Mouse (Mus musculus): ENCODE measurements at regions not wholly inside any gene's neighbourhood (a gene's known extent, or its start where the extent isn't known, plus 50 kb on each side); places are given as distances from the start of the nearest gene placed in this dataset.

DNA sequence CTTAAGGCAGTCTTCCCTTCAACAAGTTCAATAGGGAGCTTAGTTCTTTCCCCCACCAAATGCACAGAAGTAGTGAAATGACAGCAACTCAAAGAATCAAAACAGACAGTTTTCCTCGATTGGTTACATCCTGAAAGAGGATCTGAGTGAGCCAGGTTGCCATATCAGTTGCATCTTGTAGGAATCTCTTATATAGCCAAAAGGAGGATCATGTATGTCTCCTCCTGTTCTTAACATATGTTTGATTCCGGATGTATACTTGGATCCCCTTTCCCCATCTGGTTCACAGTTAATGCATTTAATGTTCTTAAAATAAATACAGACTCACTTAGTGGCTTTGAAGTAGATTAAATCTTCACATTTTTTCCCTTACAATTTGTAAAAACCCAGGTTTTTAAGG, 1224.0 kb upstream of the Flrt2 start:
- in situ Hi-C loops (cut with MboI, MseI) = no loop called here

DNA sequence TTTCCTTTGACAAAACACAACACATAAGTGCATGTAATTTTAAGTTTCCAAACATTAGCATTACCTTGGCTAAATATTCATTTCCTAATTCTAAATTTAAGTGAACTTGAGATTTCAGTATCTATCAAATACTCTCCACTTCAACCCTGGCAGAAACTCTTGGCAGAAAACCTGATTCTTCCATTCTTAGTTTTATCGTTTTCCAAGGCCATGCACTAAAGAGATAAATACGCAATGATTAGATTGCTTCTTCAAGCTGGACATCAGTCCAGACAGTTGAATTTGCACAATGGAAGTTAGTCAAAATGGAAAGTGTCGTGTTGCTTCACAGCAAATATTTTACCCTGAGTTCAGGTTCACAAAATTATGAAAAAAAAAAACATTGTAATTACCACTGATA, 1223.4 kb upstream of the Flrt2 start:
- in situ Hi-C loops (cut with MboI, MseI) = no loop called here

DNA sequence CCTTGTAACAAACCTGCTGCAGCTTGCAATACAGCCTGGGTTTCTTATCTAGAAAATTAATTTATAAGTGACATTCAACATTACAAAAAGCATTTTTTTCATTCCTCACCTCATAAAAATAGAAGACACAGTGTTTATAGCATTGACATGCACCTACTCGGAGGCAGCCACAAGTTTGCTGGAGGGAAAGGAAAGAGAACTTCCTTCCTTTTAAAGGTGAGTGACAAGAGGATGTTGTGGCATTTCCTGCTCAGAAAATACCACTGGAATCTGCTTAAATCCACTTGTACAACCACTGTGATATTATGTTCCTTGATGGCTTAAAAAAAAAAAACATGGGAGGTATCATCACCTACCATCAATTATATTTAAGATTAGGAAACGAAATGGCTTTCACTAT, 1222.2 kb upstream of the Flrt2 start:
- in situ Hi-C loops (cut with MboI, MseI) = no loop called here

DNA sequence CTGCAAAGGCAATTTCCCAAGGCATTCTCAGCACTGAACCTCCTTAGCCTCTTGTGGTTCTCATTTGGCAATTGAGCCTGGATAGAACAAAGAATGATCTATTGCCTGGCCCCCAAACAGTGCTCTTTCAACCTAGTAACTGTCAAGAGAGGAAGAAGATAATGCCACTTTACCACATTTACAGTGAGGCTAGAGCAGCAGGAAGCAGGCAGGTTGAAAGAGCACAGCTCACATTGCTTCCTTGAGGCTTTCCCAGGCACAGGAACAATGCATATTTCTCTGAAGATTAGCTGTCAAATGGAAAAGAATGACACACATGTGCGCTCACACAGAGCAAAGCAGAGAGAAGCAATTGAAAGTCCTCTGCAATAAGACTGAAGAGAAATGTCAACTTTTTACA, 1221.0 kb upstream of the Flrt2 start:
- in situ Hi-C loops (cut with MboI, MseI) = no loop called here

DNA sequence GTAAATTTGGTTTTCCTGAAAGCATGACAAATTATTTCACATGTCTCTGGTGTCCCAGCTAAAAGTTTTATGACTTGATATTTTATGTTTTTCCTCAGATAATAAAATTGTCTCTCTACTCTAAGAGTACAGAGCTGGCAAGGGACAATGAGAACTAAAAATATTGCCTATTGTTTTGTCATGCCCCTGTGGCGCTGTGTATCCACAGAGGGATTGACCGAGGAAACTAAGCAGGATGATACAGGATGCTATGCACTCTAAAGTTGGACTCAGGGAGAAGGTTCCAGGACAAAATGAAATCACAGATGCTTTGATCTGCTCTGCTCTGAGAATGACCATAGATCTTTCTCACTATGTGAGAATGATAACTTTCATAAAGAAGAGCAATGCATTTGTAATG, 1203.3 kb upstream of the Flrt2 start:
- in situ Hi-C loops (cut with MboI, MseI) = no loop called here

DNA sequence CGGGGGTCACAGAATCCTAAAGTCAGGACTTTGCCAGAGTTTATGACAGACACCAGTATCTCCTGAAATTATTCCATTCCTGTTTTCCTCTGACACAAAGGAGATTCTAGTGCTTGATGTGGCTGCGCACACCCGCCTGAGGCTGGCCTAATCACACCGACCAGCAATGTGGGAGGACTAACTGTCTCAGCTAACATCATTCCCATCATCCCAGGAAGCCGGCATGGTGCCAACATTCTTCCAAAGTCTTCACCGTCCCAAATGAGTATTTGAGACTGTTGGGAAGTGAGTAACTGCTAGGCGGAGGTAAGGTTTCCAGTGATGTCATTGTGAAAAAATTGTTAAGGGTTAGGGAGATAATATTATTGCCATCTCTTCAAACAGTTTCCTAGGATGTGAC, 1183.9 kb upstream of the Flrt2 start:
- in situ Hi-C loops (cut with MboI, MseI) = no loop called here

DNA sequence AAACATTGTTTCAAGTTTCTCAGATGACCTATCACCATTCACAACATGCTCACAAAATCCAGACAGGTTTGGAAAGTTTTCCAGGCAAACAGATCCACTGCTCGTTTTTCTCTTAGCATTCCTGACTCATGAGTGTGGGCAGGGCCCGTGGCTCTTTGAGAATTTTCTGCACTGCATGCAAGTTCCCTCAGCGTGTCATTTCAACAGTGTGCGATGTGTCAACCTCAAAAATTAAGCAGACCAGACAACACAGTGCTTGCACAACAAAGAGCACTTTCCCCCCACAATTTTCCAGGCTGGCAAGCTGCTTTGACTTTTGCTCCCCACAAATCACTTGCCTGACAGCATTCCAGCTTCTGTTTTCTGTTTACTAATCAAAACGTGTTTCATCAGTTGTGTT, 1182.2 kb upstream of the Flrt2 start:
- in situ Hi-C loops (cut with MboI, MseI) = no loop called here

DNA sequence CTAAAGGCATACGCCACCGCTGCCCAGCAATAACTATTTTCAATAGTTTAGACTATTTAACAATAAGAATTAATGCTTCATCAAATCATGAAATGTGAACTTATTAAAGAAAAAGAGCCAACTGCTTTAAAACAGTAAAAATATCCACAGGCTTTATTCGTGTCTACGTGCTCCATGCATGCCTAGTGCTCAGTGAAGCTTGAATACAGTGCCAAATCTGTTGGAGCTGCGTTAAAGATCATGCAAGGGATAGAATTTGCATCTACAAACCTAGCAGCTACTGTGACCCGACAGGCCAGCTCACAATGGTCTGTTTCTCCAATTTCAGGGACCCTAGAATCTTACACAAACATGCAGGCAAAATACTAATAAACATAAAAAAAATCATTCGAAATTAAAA, 1147.3 kb upstream of the Flrt2 start:
- in situ Hi-C loops (cut with MboI, MseI) = no loop called here

DNA sequence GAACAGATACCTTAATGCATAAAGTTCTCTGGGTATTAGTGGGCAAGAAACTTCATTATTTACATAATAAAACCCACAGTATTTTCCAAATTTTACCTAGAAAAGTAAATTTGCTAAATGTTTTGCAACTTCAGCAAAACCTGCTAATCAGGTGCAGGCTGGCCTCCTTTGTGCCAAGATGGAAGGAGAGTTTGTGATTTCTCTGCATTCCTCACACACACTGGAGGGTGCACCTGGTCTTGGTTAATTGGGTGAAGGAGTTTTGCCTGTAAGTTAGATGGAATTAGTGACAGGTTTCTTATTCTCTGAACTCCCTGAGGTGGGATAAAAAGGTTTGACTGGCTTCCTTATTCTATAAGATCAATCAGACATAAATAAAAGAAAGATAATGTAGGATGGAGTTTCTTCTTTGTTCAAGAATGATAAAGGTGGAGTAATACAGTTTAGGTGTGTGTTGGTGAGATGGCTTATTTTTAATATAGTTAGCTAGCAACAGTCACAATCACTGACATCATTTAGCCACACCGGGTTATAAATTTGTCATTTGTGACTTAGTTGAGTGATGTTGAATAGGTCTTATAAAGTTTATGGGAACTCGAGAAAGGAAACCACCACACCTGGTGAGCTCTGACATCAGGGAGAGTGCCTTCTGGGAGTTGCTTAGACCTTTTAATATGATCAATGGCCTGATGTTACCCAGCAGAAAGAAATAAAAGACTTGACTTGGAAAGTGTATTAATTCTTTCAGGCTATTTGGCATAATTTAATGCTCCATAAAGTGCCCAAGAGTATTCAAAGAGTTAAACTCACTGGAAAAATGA, 1131.4 kb upstream of the Flrt2 start:
- in situ Hi-C loops (cut with MboI, MseI) = no loop called here

DNA sequence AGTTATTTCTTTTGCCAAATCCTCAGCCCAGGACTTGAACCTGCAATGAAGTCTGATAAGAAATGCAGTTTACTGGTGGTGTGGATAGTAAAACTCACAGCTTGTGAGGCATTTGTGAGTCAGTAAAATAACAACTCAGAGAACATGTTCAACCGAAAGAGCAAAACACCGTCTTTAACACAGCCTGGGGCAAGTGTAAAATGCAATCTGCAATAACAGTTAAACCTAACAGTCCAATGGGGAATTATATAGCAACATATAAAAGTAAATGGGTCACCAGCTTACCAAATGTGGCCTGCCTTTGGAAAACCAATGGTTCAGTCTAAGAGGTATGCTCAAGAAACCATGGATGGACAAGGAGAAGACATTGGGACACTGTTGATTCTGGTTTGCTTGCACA, 1117.0 kb upstream of the Flrt2 start:
- in situ Hi-C loops (cut with MboI, MseI) = no loop called here

DNA sequence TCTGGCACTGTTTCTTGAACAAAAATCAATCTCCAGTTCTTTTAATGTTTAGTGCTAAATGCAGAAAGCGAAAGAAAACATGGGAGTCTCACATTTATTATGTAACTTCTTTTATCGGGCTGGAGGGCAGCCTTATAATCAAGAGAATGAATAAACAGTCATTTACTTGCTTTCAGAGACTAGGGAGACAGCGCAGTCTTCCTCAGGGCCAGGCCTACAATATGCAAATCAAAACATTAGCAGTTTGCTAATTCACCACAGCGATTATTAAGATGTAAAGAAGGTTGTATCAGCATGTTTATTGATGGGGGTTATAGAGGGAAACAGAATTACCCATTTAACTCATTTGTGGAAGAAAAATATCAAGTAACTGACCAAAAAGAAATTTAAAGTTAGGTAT, 1111.7 kb upstream of the Flrt2 start:
- in situ Hi-C loops (cut with MboI, MseI) = no loop called here

DNA sequence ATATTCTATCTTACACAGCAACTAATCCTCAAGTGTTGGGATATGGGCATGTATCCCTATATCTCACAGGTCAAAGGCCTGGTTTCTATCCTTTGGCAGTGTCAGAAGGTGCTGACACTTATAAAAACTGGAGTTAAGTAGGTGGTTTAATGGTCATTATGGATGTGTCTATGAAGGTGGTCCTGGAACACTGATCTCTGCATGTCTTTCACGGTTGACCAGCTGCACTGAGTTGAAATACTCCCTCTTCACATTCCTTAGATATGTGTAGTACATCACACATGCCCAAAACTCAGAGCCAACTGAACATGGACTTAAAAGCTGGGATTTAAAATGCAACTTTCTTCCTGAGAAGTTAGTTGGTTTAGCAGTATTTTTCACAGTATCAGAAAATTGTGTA, 1107.7 kb upstream of the Flrt2 start:
- in situ Hi-C loops (cut with MboI, MseI) = no loop called here

DNA sequence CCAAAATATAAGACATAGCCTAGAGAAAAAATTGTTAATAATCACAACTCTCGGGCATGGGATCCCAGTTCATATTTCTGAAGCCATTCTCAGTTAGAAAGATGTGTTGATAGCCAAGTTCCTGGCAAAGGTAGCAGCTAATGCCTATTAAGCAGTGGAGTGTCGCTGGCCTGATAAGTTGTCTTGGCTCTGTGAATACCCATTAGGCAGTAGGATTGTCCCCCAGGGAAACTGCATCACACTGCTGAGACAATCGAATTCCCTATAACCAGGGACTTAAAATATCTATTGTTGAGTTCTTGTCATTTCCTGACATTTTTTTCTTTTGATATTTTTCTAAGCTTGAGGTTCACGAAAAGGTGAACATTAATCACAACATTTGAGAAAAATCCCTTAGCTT, 1105.0 kb upstream of the Flrt2 start:
- in situ Hi-C loops (cut with MboI, MseI) = no loop called here

DNA sequence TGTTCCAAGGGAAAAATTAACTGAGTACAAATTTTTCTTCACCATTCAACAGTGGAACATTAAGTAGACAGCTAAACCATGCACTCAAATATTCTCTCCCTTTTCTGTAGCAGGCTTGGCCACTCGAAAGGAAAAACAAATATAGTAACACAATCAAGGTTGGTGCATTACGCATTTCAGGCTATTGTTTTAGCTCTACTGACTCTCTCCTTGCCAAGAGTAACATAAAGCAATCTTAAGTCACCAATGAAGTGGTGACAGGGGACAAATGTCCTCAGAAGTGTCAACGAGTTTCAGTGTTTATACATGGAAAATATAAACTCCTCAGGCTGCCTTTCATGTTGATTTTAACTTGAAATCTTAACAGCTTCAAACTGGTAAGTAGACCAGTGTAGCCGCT, 1103.4 kb upstream of the Flrt2 start:
- in situ Hi-C loops (cut with MboI, MseI) = no loop called here

DNA sequence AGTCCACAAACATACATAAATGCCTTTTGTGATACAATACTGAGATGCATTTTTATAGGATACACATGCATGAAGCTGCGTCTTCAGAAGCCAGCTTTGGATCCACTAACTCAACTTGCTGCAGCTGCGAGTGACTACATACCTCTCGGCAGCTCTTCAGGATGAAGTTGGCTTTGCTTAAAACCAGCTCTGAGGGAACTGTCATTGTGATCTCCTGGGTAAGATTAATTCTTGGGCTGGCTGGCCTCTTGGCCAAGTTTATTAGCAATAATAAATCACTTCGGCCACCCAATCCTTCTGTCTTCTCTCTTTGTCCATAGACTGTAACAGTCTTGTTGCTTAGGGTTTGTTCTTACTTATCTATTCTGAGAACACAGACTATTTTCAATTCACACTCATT, 1103.0 kb upstream of the Flrt2 start:
- in situ Hi-C loops (cut with MboI, MseI) = no loop called here

DNA sequence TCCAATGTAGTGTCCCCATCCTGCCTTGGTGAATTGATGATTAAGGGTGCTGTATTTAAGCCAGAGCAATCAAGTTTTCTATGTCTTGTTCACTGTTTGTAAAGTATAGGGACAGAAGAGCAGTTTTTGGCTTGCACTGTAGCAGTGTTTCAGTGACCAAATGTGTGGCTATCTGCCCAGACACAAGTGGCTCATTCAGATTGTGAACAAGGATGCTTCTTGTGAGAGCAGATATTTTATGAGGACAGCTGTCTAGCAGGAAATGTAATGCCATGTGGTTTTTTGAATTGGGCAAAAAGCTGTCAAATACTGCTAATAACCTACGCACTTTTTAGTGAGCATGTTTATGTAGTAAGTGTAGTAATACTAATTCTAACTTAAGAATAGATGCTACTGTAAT, 1086.5 kb upstream of the Flrt2 start:
- in situ Hi-C loops (cut with MboI, MseI) = loop anchor here (10.0 kb wide), 1 partner anchor 581 kb away; no protein-coding TSS in a partner anchor

DNA sequence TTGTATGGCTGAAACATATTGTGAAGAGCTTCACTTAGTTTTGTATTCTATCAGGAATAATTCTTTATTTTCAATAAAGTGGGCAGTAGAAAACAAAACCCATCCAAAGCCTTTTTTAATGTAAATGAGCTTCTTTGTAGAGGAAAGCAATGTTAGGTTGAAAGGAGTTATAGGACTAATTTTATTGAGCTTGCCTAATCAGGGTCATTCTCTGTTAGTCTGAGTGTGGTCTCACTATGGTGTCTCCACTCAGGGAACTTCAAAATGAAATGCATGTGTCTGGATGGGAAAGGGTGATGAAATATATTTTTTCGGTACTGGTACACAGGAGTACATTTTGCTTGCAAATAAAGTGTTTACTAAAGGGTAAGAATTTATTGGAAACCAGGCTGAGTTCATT, 1055.5 kb upstream of the Flrt2 start:
- in situ Hi-C loops (cut with MboI, MseI) = no loop called here

DNA sequence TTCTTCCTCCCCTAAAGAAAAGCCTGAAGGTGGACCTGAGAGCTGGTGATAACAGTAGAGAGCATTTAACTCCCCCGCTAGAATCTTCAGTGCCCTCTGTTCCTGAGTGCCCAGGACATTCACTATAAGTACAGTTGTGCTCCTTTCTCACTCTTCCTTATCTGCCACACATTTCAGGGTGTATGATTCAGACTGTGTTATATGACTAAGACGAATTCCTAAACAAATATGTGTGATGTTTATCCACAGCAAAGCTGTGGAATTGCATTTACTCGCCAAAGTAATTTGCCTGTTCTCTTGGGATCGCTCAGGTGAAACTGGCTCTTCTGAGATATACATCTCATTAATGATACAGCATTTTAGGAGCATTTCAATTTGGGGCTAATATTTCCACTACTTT, 1051.9 kb upstream of the Flrt2 start:
- in situ Hi-C loops (cut with MboI, MseI) = no loop called here

DNA sequence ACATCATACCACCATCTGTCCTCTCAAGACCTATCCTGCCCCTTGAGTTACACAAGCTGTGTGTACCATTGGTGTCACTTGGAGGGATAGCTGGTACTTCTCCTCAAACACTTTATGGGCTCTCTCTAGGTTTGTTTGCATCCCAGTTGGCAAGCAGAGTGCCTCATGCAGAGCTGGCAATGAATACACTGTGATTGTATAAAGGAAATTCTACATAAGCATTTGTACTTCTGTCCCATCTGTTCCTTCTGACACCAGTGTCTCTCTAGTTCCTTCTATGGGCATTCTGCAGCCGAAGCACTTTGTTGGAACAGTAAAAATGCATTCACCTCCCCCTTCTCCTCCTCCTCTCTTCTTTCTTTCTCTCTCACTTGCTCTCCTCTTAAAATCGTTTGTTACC, 1046.7 kb upstream of the Flrt2 start:
- in situ Hi-C loops (cut with MboI, MseI) = no loop called here

DNA sequence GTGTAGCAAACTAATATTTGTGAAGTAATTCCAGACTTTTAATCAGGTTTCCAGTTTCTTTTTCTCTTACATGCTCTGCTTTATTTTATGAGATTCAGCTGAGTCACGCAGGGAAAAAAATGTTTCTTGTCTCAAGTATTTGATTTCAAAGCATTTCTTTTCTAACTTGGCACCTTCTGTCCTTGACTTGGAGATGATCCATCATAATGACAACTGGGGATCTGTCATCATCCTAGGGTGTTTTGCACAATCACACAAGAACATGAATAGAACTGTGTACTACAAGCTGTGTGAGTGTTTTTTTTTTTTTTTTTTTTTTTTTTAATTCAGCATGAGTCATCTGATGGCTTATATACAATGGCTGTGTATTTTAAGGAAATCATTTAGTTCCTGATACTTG, 1022.0 kb upstream of the Flrt2 start:
- in situ Hi-C loops (cut with MboI, MseI) = no loop called here

DNA sequence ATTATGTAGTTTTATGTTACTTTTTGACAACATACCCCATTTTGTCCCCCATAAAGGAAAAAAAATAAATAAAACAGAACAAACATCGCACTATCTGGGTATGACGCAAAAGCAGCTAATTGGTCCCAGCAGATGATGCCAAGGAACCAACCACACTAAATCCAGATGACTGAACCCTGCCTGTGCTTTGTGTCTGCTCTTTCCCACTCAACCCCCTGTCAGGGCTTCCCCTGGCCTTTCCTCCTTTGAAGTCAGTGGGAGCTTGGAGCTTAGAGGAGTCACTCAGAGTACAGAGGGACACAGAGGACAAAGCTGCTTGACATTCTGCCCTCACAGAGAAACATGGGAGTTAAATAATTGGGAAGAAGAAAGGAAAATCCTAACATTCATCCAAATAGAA, 1017.1 kb upstream of the Flrt2 start:
- in situ Hi-C loops (cut with MboI, MseI) = no loop called here

DNA sequence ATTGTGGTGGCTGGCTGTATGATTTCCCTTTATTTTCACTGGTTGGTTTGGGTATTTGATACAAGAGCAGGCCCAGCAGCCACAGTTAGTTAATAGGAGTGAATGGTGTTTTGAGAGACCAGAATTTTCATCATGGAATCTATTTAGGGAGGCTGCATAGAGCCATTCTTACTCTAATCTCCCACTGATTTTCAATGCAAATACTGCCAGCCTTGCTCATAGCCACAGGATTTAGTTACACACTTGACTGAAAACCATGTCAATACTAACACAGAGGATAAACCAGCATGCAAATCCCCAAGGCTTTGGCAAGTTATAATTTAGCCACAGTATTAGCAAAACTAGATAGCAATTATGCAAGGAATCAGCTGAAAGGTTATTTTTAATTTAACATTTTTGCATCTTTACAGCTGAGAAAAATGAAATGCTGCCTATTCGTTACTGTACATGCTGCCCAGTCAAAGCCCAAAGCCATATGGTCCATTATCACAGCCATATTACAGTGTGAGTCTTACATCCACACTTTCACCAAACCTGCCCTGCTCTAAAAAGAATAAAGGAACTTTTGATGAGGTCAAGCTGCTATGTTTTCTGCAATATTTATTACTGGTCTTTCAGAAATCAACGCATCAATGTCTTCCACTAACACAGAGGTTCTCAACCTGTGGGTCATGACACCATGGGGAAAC, 1000.5 kb upstream of the Flrt2 start:
- in situ Hi-C loops (cut with MboI, MseI) = no loop called here

DNA sequence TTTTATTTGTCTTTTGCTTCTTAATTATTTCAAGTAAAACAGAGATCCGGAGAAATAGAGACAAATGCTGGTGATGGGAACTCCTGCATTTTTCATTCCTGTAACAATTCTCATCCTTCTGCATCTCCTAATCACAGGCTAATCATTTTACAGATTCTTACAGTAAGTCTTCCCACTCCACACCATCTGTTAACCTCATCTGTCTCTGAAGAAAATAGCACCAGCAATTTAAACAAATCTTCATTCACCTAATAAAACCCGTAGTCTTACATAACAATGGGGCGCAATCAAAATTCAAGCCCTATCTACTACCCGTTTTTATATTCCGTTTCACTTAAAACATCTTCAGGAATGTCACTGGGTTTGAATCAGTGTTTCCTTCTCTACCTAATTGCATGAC, 960.6 kb upstream of the Flrt2 start:
- in situ Hi-C loops (cut with MboI, MseI) = no loop called here

DNA sequence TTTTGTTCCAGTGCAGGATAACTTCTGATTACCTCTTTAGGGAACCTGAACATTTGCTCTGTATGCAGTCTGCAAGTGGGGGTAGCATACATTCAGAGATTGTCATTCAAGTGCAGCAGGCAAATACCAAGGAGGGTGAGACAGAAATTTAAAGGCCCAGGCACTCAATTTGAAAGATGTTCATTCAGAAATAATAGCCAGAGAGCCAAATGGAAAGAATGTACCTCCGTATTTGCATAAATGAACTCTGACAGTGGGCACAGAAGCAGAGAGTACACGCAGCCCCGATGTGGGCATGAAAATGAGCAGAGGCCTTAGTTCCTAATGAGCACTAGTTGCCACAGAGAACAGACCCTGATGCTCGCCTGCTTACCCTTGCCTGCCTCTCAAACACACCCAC, 958.8 kb upstream of the Flrt2 start:
- in situ Hi-C loops (cut with MboI, MseI) = no loop called here

All from regulatory T cell (primary cell).